Mouse (Mus musculus) ES-Bruce4 (cell line): ENCODE measurements around the gene Rab13. TPM values are rescaled to one million over a fixed set of nuclear protein-coding genes. Genes with fewer than 3 reads are reported as not detected.
A peak's percentile ranks its signal among the peaks of the same experiment; 100 is the strongest.

Experiments
- H3K27ac ChIP-seq: 2 replicates; pipeline ENCODE4 v1.5.1; 2012; ENCODE audit warnings: low read length, inconsistent platforms; ENCODE audit not compliant: insufficient read depth
- H3K27me3 ChIP-seq: 2 replicates; pipeline ENCODE4 v1.6.1; 2012; ENCODE audit warnings: mild to moderate bottlenecking, low read length, inconsistent platforms; ENCODE audit not compliant: control insufficient read depth, poor library complexity, insufficient read depth, severe bottlenecking
- H3K36me3 ChIP-seq: 2 replicates; pipeline ENCODE4 v1.6.1; 2012; ENCODE audit warnings: inconsistent platforms, mild to moderate bottlenecking, low read length, moderate library complexity; ENCODE audit not compliant: control insufficient read depth, poor library complexity, insufficient read depth, severe bottlenecking
- H3K4me1 ChIP-seq: one replicate; pipeline ENCODE4 v1.8.1; 2011; ENCODE audit warnings: low read length; ENCODE audit not compliant: control insufficient read depth, insufficient read depth
- H3K4me3 ChIP-seq: 2 replicates; pipeline ENCODE4 v1.5.1; 2011; ENCODE audit warnings: low read depth, mild to moderate bottlenecking, low read length
- H3K9ac ChIP-seq: 2 replicates; pipeline ENCODE4 v1.6.1; 2012; ENCODE audit warnings: low read depth, mild to moderate bottlenecking, inconsistent platforms; ENCODE audit not compliant: poor library complexity, severe bottlenecking
- H3K9me3 ChIP-seq: replicated peaks from 2 replicates; pipeline ENCODE4 v1.6.1; 2012; ENCODE audit warnings: mild to moderate bottlenecking, low read length, inconsistent platforms; ENCODE audit not compliant: control insufficient read depth, poor library complexity, insufficient read depth, severe bottlenecking
- CTCF ChIP-seq: IDR thresholded peaks from one replicate; pipeline ENCODE4 v1.8.1; 2011; ENCODE audit warnings: low read depth, low read length
- EP300 ChIP-seq: IDR thresholded peaks from 2 replicates; pipeline ENCODE4 v1.6.1; 2011; ENCODE audit warnings: low read depth, low read length; ENCODE audit not compliant: insufficient read depth
- POLR2A ChIP-seq: IDR thresholded peaks from one replicate; pipeline ENCODE4 v1.8.1; 2011; ENCODE audit warnings: low read length; ENCODE audit not compliant: insufficient read depth
- polyA plus RNA-seq: library from polyadenylated mRNA; stranded (reverse); fragments of >200 nt; gene quantifications from 2 replicates; pipeline ENCODE4 v1.2.4, GENCODE M21; 2011; ENCODE audit warnings: low read depth; ENCODE audit not compliant: missing spikeins, insufficient read depth, insufficient read length

Rab13 gene
- polyA plus RNA-seq, 1 experiment, result 12.4 TPM

GRCm38 (mm10) chr3:90211475-90212398, 1.8 kb upstream of the Rab13 start:
- Histone ChIP-seq H3K36me3 (peaks cover 49% of the 10 kb centered on the region), H3K27ac (peak overlapping the region; percentile 72), H3K9me3 (no peaks in the 10 kb centered on the region)

GRCm38 (mm10) chr3:90212723-90213122, 772 bp upstream of the Rab13 start:
- no peaks in the 10 kb centered on the region for H3K27me3 ChIP-seq
- H3K36me3 ChIP-seq, result peaks cover 49% of the 10 kb centered on the region
- H3K9me3 ChIP-seq, result no peaks in the 10 kb centered on the region
- peak overlapping the region; percentile 93 for H3K9ac ChIP-seq
- TF ChIP-seq POLR2A, result no peak
- no peak for TF ChIP-seq CTCF
- TF ChIP-seq EP300, result no peak
- H3K4me3 ChIP-seq, result peak overlapping the region; percentile 93
- H3K4me1 ChIP-seq, result no peaks in the 10 kb centered on the region
- 0 out of 2 replicates have a peak overlapping the region, but pooled peaks have one; percentile 1 for H3K27ac ChIP-seq

More at GRCm38 (mm10) chr3:90211475-90212398, 1.8 kb upstream of the Rab13 start:
- H3K9ac ChIP-seq, result peak overlapping the region; percentile 93
- H3K4me3 ChIP-seq, result peak overlapping the region; percentile 63
- H3K4me1 ChIP-seq, result no peaks in the 10 kb centered on the region
- H3K27me3 ChIP-seq, result no peaks in the 10 kb centered on the region
- no peak for TF ChIP-seq CTCF
- TF ChIP-seq EP300, result no peak
- TF ChIP-seq POLR2A, result no peak

GRCm38 (mm10) chr3:90213956-90214684, 625 bp downstream of the Rab13 start:
- no peak overlapping the region for H3K27ac ChIP-seq
- no peaks in the 10 kb centered on the region for H3K9me3 ChIP-seq
- TF ChIP-seq CTCF (no peak), POLR2A (no peak), EP300 (no peak)
- no peaks in the 10 kb centered on the region for H3K27me3 ChIP-seq
- peak overlapping the region; percentile 93 for H3K4me3 ChIP-seq
- H3K36me3 ChIP-seq, result peaks cover 37% of the 10 kb centered on the region
- no peaks in the 10 kb centered on the region for H3K4me1 ChIP-seq
- H3K9ac ChIP-seq, result peak overlapping the region; percentile 93

GRCm38 (mm10) chr3:90215825-90216380, 2.4 kb downstream of the Rab13 start:
- TF ChIP-seq CTCF (no peak), POLR2A (no peak), EP300 (no peak)
- Histone ChIP-seq H3K27me3 (no peaks in the 10 kb centered on the region), H3K4me1 (peaks cover 2% of the 10 kb centered on the region), H3K36me3 (peaks cover 19% of the 10 kb centered on the region), H3K9ac (no peak overlapping the region), H3K27ac (no peak overlapping the region), H3K9me3 (no peaks in the 10 kb centered on the region), H3K4me3 (no peak overlapping the region)

GRCm38 (mm10) chr3:90220088-90220487, 6.6 kb downstream of the Rab13 start:
- no peaks in the 10 kb centered on the region for H3K36me3 ChIP-seq
- H3K4me3 ChIP-seq, result no peak overlapping the region
- TF ChIP-seq EP300 (no peak), CTCF (no peak), POLR2A (no peak)
- peak overlapping the region; percentile 82 for H3K9ac ChIP-seq
- no peaks in the 10 kb centered on the region for H3K27me3 ChIP-seq
- peaks cover 2% of the 10 kb centered on the region for H3K4me1 ChIP-seq
- H3K9me3 ChIP-seq, result no peaks in the 10 kb centered on the region
- 0 out of 2 replicates have a peak overlapping the region, but pooled peaks have one; percentile 7 for H3K27ac ChIP-seq
